Mouse (Mus musculus): Measurements from ENCODE around the gene Zpr1.

The Zpr1 gene

DNA sequence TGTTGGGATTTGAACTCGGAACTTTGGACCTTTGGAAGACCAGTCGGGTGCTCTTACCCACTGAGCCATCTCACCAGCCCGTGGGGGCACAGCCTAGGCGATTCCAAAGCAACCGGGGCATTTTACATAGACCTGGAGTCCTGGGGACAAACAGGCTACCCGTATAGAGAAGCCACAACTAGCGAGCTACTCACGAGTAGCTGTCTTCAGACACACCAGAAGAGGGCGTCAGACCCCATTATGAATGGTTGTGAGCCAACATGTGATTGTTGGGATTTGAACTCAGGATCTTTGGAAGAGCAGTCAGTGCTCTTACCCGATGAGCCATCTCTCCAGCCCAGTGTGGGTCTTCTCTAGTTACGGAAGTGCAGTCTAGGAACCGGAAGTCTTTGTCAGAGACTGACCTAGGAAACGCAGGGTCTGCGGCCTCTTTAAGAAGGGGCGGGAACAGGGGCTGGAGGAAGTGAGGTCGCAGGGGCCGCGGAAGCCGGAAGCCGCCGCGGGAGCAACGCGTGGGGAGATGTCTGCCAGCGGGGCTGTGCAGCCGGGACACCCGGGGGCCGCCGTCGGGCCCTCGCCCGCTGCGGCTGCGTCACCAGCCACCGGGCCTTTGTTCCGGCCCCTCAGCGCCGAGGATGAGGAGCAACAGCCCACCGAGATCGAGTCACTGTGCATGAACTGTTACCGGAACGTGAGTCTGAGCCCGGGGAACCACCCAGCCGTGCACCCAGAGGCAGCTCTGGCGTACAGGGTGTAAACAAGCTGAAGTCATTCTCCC, at the start of gene Zpr1:
TSS of gene Zpr1 (plus strand) at position 388 of the 778 bp plus-strand sequence.
- peak; percentile 87 for DNase-seq

DNA sequence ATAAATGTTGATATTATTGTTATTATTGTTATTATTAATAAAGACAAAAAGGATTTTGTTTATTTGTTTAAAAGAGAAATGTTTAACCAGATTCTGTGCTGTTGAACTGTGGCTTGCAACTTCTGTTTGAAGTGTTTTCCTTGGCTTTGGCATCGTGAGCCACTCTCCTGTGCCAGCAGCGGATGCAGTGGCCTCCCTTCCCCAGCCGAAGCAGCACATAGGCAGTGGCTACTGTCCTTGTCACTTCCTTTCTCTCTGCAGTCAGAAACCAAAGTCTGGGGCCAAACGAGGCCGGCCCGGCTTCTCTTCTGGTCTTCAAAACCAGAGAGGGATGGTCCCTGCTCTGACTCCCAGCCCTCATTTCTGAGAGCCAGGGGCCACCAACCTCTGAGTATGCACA, 49.8 kb upstream of the Zpr1 start:
- no peak for DNase-seq

DNA sequence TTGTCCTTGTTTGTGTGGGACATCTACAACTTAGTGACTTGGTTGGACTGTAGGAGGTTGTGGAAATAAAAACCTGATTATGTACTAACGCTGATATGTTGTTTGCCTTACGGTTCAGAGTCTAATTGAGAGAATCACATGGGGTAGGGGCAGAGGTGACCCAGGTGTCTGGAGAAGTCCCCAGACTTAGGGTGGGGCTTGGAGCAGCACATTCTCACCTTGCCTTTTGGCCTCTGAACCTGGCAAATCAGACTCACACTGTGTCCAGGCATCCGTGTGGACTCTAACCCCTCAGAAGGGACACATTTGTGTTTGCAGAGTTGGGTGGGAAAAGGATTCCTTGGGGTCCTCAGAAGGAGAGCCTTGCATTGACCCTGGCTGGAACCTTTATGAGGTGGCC, 48.8 kb upstream of the Zpr1 start:
- DNase-seq = no peak

DNA sequence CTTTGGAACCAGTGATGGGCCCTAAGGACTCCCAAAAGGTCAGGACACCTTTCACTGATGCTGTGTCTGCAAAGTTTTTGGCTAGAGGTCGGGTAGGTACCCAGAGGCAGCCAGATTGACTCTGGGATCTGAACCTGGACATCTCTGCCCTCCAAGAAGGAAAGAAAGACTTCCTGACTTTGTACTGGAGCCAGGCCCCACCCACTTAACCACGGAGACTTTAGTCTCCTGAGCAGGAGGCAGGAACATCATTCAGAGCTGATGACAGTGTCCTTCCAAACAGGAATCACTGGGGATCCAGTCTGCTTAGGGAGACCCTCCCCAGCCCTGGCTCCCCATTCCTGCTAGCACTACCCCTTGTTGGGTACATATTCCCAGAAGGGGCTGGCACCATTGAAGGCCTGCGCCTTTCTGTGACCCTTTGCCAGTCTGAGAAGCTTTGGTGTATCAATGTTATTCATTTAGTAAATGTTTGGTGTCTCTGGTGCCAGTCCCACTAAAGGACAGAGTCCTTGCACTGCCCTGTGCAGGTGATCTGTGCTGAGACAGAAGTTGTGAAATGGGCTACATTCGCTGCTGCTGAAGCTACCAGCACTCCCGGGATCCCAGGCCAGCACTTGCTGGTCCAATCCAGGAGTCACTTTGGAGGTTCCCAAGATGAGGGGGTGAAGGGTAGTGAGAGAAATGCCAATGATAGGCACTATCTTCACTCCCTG, 47.8 kb upstream of the Zpr1 start:
- no peak for DNase-seq

DNA sequence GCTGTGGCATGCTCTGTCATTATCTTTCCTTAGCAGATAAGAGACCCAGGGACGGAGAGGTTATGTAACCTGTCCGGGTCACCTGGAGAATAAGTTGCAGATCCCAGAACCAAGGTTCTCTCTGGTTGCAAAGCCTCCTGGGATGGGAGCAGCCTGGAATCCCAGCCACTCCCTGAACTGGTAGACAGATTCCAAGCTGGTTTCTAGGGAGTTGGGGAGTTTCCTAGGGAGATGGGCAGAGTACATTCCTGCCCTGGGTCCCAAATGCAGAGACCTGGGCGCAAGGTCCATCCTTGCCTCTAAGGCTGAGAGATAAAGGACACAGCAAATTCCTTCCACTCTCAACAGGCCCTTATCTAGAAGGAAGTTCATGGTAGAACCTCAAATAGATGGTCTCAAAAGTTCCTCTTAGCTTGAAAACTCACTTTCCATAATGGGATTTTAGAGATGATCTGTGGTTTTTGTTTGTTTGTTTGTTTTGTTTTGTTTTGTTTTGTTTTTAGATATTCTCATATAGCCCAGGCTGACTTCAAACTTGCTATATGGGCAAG, 45.7 kb upstream of the Zpr1 start:
- DNase-seq = no peak

DNA sequence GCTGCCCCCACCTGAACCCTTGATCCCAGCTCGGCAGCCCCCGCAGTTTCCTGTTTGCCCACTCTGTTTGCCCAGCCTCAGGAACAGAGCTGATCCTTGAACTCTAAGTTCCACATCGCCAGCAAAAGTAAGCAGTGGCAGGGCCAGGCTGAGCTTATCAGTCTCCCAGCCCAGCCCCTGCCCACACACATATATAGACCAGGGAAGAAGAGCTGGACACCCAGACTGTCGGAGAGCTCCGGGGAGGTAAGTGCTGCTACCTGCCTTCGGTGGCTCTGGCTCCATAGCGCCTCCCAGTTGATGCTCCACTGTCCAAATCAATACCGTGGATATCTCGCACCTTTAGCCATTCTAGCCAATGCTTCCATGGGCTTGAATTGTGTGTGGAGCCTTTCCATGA, 44.4 kb upstream of the Zpr1 start, which contains the start of gene Apoa1:
TSS of gene Apoa1 (plus strand) at position 90 of the 400 bp plus-strand sequence.
- no peak for DNase-seq

DNA sequence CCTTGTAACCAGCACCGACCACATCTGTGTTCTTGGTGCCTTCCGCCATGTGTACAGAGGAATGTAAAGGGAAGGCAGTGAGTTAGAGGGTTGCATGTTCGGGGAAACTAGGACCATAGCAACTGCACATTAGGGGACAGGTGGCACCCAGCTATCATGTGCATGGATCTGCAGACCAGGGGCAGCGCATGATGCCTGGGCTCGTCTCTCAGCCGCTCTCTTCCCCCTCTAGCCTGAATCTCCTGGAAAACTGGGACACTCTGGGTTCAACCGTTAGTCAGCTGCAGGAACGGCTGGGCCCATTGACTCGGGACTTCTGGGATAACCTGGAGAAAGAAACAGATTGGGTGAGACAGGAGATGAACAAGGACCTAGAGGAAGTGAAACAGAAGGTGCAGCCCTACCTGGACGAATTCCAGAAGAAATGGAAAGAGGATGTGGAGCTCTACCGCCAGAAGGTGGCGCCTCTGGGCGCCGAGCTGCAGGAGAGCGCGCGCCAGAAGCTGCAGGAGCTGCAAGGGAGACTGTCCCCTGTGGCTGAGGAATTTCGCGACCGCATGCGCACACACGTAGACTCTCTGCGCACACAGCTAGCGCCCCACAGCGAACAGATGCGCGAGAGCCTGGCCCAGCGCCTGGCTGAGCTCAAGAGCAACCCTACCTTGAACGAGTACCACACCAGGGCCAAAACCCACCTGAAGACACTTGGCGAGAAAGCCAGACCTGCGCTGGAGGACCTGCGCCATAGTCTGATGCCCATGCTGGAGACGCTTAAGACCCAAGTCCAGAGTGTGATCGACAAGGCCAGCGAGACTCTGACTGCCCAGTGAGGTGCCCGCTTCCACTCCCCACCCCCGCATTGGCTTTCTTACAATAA, 43.1 kb upstream of the Zpr1 start:
- peak; percentile 96 for DNase-seq

DNA sequence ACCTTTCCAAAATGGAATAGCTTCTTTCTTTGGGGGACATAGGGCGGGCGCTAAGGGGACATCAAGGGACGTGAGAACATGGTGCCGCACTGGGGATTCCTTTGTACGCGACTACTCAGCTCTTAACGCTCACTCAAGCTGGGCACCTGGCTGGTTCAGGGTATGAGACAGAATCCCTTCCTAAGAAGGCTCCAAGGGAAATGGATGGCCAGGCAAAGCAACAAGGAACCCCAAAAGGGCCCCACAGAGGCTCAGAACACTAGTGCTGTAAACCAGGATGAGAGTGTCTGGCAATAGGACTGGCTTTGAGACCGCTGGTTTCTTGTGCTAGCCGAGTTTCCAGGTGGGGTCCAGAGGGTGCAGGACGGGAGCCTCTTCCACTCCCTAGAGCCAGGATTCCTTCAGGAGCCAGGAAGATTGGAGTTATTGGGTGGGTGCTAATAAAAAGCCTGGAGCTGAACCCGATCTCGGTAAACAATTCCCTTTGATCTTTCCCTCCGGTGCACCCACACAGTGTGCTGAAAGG, 42.4 kb upstream of the Zpr1 start:
- DNase-seq = no peak

DNA sequence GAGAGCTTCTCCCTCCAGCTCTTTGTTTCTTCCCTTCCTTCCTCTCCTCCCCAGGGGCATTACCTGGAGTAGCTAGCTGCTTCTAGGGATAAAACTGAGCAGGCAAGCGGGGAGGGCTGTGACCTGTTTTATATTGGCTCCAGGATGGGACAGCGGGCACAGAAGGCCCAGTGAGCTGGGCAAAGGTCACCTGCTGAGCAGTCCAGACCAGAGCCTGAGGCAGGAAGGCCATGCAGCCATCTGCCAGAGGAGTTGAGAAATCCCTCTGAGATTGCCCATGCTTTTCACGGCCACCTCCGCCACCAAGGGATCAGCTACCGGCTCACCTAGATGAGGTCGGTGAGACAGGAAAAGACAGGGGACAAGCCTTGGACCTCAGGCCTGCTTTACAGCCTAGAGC, 37.7 kb upstream of the Zpr1 start:
- DNase-seq = no peak

DNA sequence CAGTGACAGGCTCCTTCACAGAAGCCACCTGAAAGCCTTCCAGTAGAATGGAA, 37.4 kb upstream of the Zpr1 start, which contains the start of gene Apoc3:
TSS of gene Apoc3 (minus strand) at position 41 of the 53 bp plus-strand sequence.
- DNase-seq = no peak

DNA sequence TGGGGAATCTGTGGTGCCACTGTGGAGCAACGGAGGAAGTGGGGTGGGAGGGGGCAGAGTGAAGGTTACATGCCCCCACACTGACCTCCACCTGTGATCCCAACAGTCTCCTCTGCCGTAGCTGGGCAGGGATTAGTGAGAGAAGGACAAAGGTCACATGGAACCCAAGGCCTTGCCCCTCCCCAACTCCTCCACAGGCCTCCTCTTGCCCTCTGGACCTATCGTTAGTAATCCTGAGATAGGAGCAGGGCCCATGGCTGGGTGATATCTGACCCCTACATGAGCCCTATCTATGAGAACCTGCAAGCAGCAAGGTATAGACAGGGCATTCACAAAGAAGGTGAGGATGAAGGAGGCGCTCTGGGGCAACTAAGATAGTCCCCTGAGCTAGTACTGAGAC, 37.2 kb upstream of the Zpr1 start:
- DNase-seq = no peak

DNA sequence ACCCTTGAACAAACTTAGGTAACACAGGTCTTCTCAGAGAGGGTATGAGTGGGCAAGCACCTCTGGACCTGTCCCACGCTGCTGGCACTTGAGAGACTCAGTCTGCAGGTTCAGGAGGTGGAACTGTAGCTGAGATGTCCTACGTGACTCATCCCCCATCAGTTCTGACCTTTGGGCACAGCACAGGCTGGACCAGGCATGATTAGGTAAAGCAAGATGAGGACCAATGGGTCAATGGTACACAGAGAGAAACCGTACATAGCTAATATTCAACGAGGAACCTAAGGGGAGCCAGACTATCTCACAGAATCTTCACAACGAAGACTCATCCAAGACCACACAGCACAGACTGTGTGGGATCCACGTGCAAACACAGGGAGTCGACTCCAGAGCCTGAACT, 34.0 kb upstream of the Zpr1 start:
- no peak for DNase-seq

DNA sequence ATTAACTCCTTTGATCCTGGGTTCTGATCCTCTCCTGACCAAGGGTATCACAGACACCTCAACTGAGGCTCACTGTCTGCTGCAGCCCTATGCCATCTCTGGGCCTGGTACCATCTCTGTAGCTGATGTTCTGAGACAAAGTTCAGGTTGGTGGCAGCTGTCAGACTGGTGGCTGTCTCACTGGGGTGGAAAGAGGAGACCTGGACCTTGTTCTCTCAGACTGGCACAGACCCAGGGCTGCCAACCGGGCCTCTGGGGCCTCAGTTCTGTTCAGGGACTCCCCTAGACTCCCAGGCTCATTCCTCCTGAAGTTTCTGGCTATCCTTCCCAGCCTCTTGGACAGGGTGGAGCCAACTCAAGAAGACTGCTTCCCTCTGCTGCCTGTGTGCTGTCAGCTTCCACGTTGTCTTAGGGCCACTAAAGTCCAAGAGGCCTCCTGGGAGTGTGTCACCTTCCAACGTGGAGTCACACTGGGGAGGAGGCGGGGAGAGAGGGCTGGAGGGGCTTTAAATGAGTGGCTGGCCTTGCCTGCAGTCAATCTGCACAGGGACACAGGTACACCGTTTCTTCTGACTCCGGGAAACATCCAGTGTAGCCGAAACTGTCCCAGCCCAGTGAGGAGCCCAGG, 32.2 kb upstream of the Zpr1 start, which contains the start of gene Apoa4:
TSS of gene Apoa4 (plus strand) at position 171 of the 628 bp plus-strand sequence.
- DNase-seq = no peak

DNA sequence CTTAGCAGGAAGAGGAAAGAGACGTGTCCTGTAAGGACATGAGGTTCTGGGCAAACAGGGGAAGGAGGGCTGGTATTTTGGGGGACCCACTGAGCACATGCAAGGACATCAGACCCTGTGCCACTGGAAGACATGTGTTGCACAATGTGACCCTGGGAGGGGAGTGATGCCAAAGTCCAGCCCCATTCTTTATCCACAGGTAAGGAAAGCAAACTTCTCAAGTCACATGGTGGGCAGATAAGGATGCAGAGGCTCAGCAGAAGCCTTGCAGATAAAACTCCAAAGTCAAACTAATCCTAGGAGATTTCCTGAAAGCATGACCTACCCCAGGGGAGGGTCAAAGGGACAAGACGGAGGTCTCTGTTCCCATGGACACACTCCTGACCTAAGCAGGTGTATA, 31.0 kb upstream of the Zpr1 start:
- DNase-seq = no peak

DNA sequence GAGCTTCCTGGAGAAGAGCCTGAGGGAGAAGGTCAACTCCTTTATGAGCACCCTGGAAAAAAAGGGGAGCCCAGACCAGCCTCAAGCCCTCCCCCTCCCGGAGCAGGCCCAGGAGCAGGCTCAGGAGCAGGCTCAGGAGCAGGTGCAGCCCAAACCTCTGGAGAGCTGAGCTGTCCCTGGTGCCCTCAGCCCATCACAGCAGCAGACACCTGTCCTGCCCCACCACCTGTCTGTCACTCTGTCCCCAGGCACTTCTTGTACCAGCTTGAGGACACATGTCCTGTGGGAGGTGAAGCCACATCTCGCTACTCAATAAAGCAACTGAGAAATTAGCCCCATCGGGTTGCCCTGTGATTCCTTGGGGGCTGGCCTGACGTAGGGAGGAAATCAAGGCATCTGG, 29.7 kb upstream of the Zpr1 start:
- DNase-seq = no peak

DNA sequence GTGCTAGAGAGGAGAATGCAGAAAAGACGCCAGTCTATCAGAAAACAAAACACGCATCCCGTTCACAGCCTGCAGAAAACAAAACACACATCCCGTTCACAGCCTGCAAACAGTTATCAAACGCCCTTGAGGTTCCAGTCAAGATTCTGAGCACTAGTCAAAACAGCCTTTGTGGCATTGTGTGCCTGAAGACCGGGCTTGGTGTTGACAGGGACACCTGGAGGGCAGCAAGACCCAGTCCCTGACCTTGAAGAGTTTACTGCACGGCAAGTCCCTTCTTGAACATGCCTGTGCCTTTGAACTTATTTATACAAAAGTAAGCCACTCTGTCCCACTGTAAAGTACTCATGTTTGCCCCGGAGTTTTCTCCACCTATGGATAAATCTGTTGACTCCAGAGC, 29.3 kb upstream of the Zpr1 start:
- DNase-seq = no peak

DNA sequence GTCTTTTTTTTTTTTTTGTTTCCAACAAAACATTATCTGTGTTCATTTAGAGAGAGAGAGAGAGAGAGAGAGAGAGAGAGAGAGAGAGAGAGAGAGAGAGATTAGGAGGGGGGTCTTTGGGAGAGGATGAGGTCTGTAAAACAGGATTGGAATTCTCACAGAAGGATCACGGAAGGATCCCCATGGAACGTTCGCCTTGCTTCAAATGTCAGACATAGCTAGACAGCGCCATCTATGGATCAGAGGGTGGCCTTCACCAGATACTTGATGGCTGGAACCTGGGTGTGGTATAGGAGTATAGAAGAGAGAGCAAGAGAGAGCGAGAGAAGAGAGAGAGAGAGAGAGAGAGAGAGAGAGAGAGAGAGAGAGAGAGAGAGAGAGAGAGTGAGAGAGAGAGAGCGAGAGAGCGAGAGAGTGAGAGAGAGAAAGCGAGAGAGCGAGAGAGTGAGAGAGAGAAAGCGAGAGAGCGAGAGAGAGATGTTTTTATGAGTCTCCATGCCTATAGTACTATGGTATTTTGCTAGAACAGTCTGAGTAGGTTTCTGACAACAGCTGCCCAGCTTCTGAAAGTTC, 26.0 kb upstream of the Zpr1 start:
- peak; percentile 81 for DNase-seq

DNA sequence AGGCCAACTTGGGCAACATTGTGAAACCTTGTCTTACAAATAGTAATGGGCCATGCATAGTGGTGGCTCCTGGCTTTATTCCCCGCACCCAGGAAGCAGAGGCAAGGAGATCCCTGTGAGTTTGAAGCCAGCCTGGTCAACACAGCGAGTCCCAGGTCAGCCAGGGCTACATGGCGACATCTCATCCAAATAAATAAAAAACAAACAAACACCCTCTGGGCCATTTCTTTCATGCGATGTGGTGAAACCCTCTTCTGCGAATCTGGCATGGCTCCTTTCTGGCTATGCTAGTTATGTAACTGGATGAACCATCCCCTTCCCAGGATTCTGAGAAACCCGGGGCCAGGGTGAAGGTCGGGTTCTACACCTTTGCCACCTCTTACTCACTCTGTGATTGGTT, 16.7 kb upstream of the Zpr1 start:
- no peak for DNase-seq

DNA sequence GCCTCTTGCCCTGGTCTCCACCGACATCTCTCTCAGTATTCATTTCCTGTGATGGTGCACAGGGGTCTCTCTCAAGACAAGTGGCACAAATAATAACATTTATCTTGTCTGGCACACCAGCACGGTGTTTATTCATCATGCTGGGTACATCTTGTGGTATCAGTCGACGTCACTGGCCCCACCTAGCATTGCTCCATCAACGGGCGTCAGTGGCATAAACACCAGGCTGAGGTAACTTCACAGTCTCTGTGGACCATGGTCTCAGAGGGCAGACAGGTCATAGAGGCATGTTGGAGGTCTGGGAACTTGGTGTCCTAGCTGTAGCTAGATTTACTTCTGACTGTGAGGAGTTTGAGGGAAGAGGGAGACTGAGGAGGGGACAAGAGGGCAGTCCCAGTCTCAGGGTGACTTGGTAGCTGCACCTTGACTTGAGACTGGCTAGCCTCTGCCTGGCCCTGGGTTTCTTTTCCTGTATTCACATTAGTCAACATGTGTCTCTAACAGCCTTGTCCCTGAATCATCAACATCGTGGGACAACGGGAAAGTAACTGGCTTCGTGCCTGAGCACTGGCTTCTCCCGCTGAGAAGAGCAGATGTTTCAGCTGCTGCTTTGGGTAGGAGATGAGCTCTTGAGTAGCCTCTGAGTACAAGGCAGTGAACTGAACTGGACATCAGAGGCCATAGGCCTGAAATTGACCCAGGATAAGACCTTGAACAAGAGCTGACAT, 16.0 kb upstream of the Zpr1 start:
- no peak for DNase-seq

DNA sequence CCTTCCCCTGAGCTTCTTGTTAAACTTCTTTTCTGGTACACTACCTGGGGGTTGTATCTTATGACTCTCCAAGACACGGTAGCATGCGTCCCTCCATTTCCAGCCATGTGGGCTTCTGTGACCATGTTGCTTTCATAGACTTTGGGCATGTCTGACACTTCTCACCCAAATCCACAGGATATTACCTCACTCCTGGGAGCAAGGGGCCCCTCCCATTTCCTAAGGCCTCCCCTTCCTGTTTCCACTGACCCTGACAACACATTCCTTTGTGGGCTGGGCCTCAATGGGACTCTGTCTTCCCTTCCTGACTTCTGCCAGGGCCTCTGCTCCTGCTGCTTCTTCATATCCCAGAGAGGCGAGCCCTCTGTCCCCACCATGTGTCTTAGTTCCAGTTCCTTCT, 15.3 kb upstream of the Zpr1 start:
- no peak for DNase-seq

DNA sequence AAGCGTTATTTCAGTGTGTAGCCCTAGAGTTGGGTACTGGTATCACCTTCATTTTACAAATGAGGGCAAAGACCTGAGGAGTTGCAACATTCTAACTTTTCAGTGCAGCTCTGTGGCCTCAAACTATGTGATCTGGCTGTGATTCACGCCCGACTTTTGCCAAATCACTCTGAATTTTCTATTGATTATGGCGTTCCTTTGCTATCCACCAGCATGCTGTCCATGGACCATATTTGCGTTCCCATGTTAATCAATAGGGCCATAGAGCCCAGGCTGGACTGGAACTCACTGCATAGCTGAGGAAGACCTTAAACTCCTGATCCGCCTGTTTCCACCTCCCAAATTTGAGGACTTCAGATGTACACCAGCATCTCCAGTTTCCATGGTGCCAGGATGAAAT, 13.8 kb upstream of the Zpr1 start:
- DNase-seq = no peak

DNA sequence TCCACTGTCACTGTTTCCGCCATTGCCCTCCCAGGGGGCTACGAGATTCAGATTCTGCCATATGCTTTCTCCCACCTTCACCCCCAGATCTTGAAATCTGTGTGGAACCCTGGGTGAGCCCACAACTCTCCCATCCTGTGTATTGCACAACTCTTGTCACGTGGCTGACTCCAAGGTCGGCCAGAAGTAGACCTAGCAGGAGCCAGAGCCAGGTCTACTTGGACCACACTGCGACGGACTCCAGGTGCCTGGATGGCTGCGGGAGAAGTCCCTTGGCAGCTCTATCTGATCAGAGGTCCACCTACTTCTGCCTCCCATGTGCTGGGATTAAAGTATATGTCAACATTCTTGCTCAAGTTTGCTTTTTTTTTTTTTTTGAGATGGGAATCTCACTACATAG, 11.7 kb upstream of the Zpr1 start:
- DNase-seq = no peak
